23 mouse cellular contexts compared by ENCODE assay signal in genomic region chr9:106856664-106857063, GRCm38 (mm10). TPM values are rescaled to one million over a fixed set of nuclear protein-coding genes. Genes with fewer than 3 reads are reported as not detected.
A peak's percentile ranks its signal among the peaks of the same experiment; 100 is the strongest.
DNase-seq lines count a peak whose midpoint lies in the region; ATAC-seq and TF ChIP-seq lines count a peak whose summit lies in the region.
"Had no signal": no experiment of that assay in that cellular context is flagged by ENCODE, and none has a peak within 500 bp of the region (broad histone marks: within the 10 kb centered on the region; RNA-seq: fewer than 3 reads in every experiment).

No protein-coding gene starts in this region.

- no peak overlapping the region for H3K9ac ChIP-seq in intestine, postnatal 0 days (ENCODE audit: low read depth, low read length)
- H3K9ac ChIP-seq in intestine, embryonic 15.5 days: no peak overlapping the region
- H3K9ac ChIP-seq: embryonic facial prominence, embryonic 13.5 days; embryonic facial prominence, embryonic 15.5 days; forebrain, embryonic 12.5 days had no signal

- peak; percentile 58 for DNase-seq in heart, adult 11 months
- DNase-seq in heart, postnatal 10 days: no peak
- no peak for DNase-seq in layer of hippocampus, adult 2 months (ENCODE audit: low spot score in 2 of 2)
- DNase-seq in layer of hippocampus, postnatal 25 days (ENCODE audit: extremely low spot score in 1 of 2, low spot score in 1 of 2): no peak
- DNase-seq in lung, postnatal 36 days: no peak
- DNase-seq: adrenal gland, adult 2 months; adrenal gland, postnatal 10 days; adrenal gland, postnatal 25 days; cerebellum, adult 11 months; cerebellum, adult 18-20 months; cerebellum, adult 8-10 months; cerebellum, adult 9-11 months; cerebellum, postnatal 14 days; cerebellum, postnatal 36 days; embryo, embryonic 11 days had no signal

- no peak overlapping the region for H3K27ac ChIP-seq in intestine, postnatal 0 days (ENCODE audit: low read depth, low read length)
- H3K27ac ChIP-seq in intestine, embryonic 15.5 days: no peak overlapping the region
- no peak overlapping the region for H3K27ac ChIP-seq in layer of hippocampus, adult 2 months
- H3K27ac ChIP-seq: embryonic facial prominence, embryonic 13.5 days; embryonic facial prominence, embryonic 15.5 days; forebrain, embryonic 10.5 days; forebrain, embryonic 12.5 days had no signal

- intact Hi-C loops in heart, postnatal 10 days (cut with DNase I): no loop called here

- WGBS in intestine, postnatal 0 days: 79% methylated on average over 3 of the region's 3 CpGs
- 87% methylated on average over 3 of the region's 3 CpGs for WGBS in intestine, embryonic 15.5 days

- TF ChIP-seq CTCF in intestine, postnatal 0 days (IDR thresholded peaks at IDR 0.05; ENCODE audit: low read depth): 0 out of 2 replicates have a peak, but pooled peaks have one; percentile 18
- TF ChIP-seq CTCF in layer of hippocampus, adult 2 months (conservative IDR thresholded peaks at IDR 0.05): peak; percentile 55

- ATAC-seq in intestine, postnatal 0 days: no peak
- ATAC-seq in intestine, embryonic 15.5 days: no peak
- ATAC-seq: forebrain, embryonic 14.5 days had no signal

- no peaks in the 10 kb centered on the region for H3K27me3 ChIP-seq in intestine, postnatal 0 days (replicated peaks; ENCODE audit: control insufficient read depth, insufficient read depth, low read length)
- no peaks in the 10 kb centered on the region for H3K27me3 ChIP-seq in intestine, embryonic 15.5 days (replicated peaks)
- H3K27me3 ChIP-seq: embryonic facial prominence, embryonic 13.5 days; embryonic facial prominence, embryonic 15.5 days; forebrain, embryonic 12.5 days had no signal

- no peak overlapping the region for H3K4me3 ChIP-seq in intestine, postnatal 0 days (ENCODE audit: low read depth, low read length)
- no peak overlapping the region for H3K4me3 ChIP-seq in intestine, embryonic 15.5 days (replicated peaks)
- H3K4me3 ChIP-seq in layer of hippocampus, adult 2 months: no peak overlapping the region
- H3K4me3 ChIP-seq: embryonic facial prominence, embryonic 13.5 days; embryonic facial prominence, embryonic 15.5 days; erythroblast, embryonic 14.5 days; forebrain, embryonic 10.5 days; forebrain, embryonic 12.5 days had no signal

- H3K36me3 ChIP-seq in intestine, postnatal 0 days (ENCODE audit: control insufficient read depth, insufficient read depth): peaks cover 61% of the 10 kb centered on the region
- H3K36me3 ChIP-seq in intestine, embryonic 15.5 days: peaks cover 20% of the 10 kb centered on the region

- no peak overlapping the region for H3K4me2 ChIP-seq in intestine, postnatal 0 days (replicated peaks; ENCODE audit: low read depth)
- no peak overlapping the region for H3K4me2 ChIP-seq in intestine, embryonic 15.5 days (replicated peaks)
- H3K4me2 ChIP-seq: embryonic facial prominence, embryonic 13.5 days; embryonic facial prominence, embryonic 15.5 days; forebrain, embryonic 12.5 days had no signal

- no peaks in the 10 kb centered on the region for H3K4me1 ChIP-seq in intestine, postnatal 0 days (replicated peaks; ENCODE audit: control insufficient read depth, insufficient read depth, low read length)
- no peaks in the 10 kb centered on the region for H3K4me1 ChIP-seq in intestine, embryonic 15.5 days (replicated peaks)
- H3K4me1 ChIP-seq: embryonic facial prominence, embryonic 13.5 days; embryonic facial prominence, embryonic 15.5 days; forebrain, embryonic 10.5 days; forebrain, embryonic 12.5 days had no signal

- no peaks in the 10 kb centered on the region for H3K9me3 ChIP-seq in intestine, postnatal 0 days (ENCODE audit: control insufficient read depth)
- no peaks in the 10 kb centered on the region for H3K9me3 ChIP-seq in intestine, embryonic 15.5 days
- H3K9me3 ChIP-seq: embryonic facial prominence, embryonic 13.5 days; embryonic facial prominence, embryonic 15.5 days; forebrain, embryonic 10.5 days; forebrain, embryonic 12.5 days had no signal

RNA-seq across cellular contexts. Expression of gene Rbm15b, which starts 30.6 kb away (rescaled TPM):
- total RNA-seq in heart, postnatal 10 days (2021): 10 to 100 TPM; 18.1 to 19.8 TPM
- polyA plus RNA-seq in intestine, postnatal 0 days (2015; fragmentation: Nextera tagmentation; extraction: Ambion mirVana): 3.7 and 3.8 TPM in 2 replicates
- polyA plus RNA-seq in intestine, embryonic 15.5 days (2015; fragmentation: Nextera tagmentation; extraction: Ambion mirVana): 7.4 and 7.7 TPM in 2 replicates
- 10 to 100 TPM; 45.8 to 55.1 TPM for total RNA-seq in layer of hippocampus, adult 2 months (2021)
- 10 to 100 TPM; 50.1 to 51.6 TPM for total RNA-seq in layer of hippocampus, postnatal 25 days (2021)

RNA-seq across cellular contexts. Expression of gene Dcaf1, which starts 35.0 kb away (rescaled TPM):
- total RNA-seq in heart, postnatal 10 days (2021): 10 to 100 TPM; 23.1 to 25.8 TPM
- polyA plus RNA-seq in intestine, postnatal 0 days (2015; fragmentation: Nextera tagmentation; extraction: Ambion mirVana): 4.8 and 5.2 TPM in 2 replicates
- 19.6 and 20.4 TPM in 2 replicates for polyA plus RNA-seq in intestine, embryonic 15.5 days (2015; fragmentation: Nextera tagmentation; extraction: Ambion mirVana)
- total RNA-seq in layer of hippocampus, adult 2 months (2021): 10 to 100 TPM; 30.4 to 33.9 TPM
- total RNA-seq in layer of hippocampus, postnatal 25 days (2021): 10 to 100 TPM; 28.5 to 29.4 TPM

RNA-seq across cellular contexts. Expression of gene Manf, which starts 35.1 kb away (rescaled TPM):
- total RNA-seq in heart, postnatal 10 days (2021): 10 to 100 TPM; 95.7 to 95.9 TPM
- 211 and 214 TPM in 2 replicates for polyA plus RNA-seq in intestine, postnatal 0 days (2015; fragmentation: Nextera tagmentation; extraction: Ambion mirVana)
- polyA plus RNA-seq in intestine, embryonic 15.5 days (2015; fragmentation: Nextera tagmentation; extraction: Ambion mirVana): 360 and 388 TPM in 2 replicates
- total RNA-seq in layer of hippocampus, adult 2 months (2021): 100 to 1,000 TPM; 121 to 126 TPM
- total RNA-seq in layer of hippocampus, postnatal 25 days (2021): 100 to 1,000 TPM; 112 to 146 TPM
